Mouse (Mus musculus): ENCODE results near the gene Fcho2.

GRCm38 (mm10) chr13:98679631-98680041 is 135.6 kb downstream of the Fcho2 start:
- TF ChIP-seq CTCF (IDR thresholded peaks at IDR 0.05; ENCODE audit: extremely low read depth, insufficient read depth, insufficient read length, insufficient replicate concordance) (no peak), POLR2A (IDR thresholded peaks at IDR 0.05; ENCODE audit: low read depth, low read length) (no peak)
